In the genomic region with DNA sequence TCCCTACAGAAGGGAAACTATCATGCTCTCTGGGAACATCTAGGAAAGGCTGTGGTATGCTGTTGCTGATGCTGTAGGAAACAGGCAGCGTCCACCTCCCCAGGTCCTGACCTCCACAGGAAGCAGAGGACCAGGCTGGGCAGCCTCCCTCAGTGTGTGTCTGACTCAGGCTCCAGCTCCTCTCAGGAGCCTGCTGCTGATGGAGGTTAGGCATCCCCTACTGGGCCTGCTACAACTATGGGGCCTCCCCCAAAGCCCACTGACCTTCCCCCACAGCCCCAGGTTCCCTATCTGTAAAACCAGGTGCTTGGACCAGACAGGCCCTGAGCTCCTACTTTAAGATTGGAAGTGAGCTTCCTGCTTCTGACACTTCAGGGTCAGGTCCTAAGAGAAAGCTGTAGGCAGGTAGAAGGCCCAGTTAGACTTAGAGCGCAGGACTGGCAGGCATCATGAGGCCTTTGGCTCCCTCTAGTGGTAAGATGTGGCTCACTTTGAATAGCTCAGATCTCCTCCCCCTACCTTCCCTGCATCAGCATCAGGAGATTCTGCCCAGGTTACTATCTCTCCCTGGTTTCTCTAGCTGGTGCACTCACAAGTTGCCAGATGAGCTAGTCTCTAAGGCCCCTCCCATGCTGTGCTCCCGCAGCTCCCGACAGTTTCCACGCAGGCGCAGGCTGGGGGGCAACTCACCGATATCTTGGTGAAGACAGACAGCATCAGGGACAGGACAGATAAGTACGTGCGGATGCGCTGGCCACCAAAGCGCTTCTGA, we compare ENCODE assay signal across 8 mouse cellular contexts. TPM values are rescaled to one million over a fixed set of nuclear protein-coding genes. Genes with fewer than 3 reads are reported as not detected.
A peak's percentile ranks its signal among the peaks of the same experiment; 100 is the strongest.
DNase-seq lines count a peak whose midpoint lies in the region; ATAC-seq and TF ChIP-seq lines count a peak whose summit lies in the region.

No protein-coding gene starts in this region.

- H3K36me3 ChIP-seq in embryonic facial prominence, embryonic 10.5 days (replicated peaks): no peaks in the 10 kb centered on the region
- H3K36me3 ChIP-seq in midbrain, embryonic 12.5 days: no peaks in the 10 kb centered on the region
- H3K36me3 ChIP-seq in spleen, adult 2 months (ENCODE audit: control insufficient read depth, insufficient read depth, low read length): no peaks in the 10 kb centered on the region

- no peak for TF ChIP-seq POLR2A in spleen, adult 2 months (IDR thresholded peaks at IDR 0.05; ENCODE audit: low read depth, low read length)

- DNase-seq in 3134 (ENCODE audit: extremely low read depth, insufficient read length, low spot score): peak; percentile 37
- DNase-seq in adrenal gland, adult 8-10 months: peak; percentile 49
- peak; percentile 76 for DNase-seq in embryonic facial prominence, embryonic 10.5 days (ENCODE audit: low spot score)
- peak; percentile 97 for DNase-seq in heart, adult 11 months
- peak; percentile 62 for DNase-seq in kidney, adult 11 months
- peak; percentile 57 to 68 for DNase-seq in left cerebral cortex, postnatal 36 days (ENCODE audit: low spot score in 2 of 2)
- peak; percentile 68 for DNase-seq in spleen, adult 2 months (ENCODE audit: low read depth in 1 of 2, low spot score in 2 of 2)

- peak; percentile 93; the same call in 1 of the 2 replicates for TF ChIP-seq CTCF in spleen, adult 2 months (IDR thresholded peaks at IDR 0.05; ENCODE audit: extremely low read depth, insufficient read depth, insufficient read length, insufficient replicate concordance)

- 45% methylated on average over 11 of the region's 11 CpGs for WGBS in embryonic facial prominence, embryonic 10.5 days
- WGBS in midbrain, embryonic 12.5 days: 45% methylated on average over 11 of the region's 11 CpGs
- WGBS in spleen, adult 2 months: 55% methylated on average over 11 of the region's 11 CpGs

- no peaks in the 10 kb centered on the region; the same call in 1 of the 2 replicates for H3K27me3 ChIP-seq in embryonic facial prominence, embryonic 10.5 days (replicated peaks; ENCODE audit: low read depth, poor library complexity, severe bottlenecking)
- peaks cover 8% of the 10 kb centered on the region for H3K27me3 ChIP-seq in midbrain, embryonic 12.5 days
- H3K27me3 ChIP-seq in spleen, adult 2 months (ENCODE audit: control insufficient read depth, insufficient read depth, low read length): no peaks in the 10 kb centered on the region

- no peak overlapping the region for H3K4me2 ChIP-seq in midbrain, embryonic 12.5 days (replicated peaks)

- ATAC-seq in midbrain, embryonic 12.5 days (ENCODE audit: low FRiP score, low read depth): peak; percentile 30; the same call in 1 of the 2 replicates

- H3K9ac ChIP-seq in midbrain, embryonic 12.5 days (replicated peaks): no peak overlapping the region

- peaks cover 5% of the 10 kb centered on the region; the same call in 1 of the 2 replicates for H3K4me1 ChIP-seq in embryonic facial prominence, embryonic 10.5 days
- H3K4me1 ChIP-seq in midbrain, embryonic 12.5 days: no peaks in the 10 kb centered on the region
- H3K4me1 ChIP-seq in spleen, adult 2 months (ENCODE audit: control insufficient read depth, insufficient read depth, insufficient read length): no peaks in the 10 kb centered on the region

- intact Hi-C loops in left cerebral cortex, postnatal 36 days (cut with DNase I): loop anchor here (1.0 to 5.0 kb wide), 6 partner anchors 48 to 297 kb away; no protein-coding TSS in a partner anchor

- H3K4me3 ChIP-seq in embryonic facial prominence, embryonic 10.5 days: no peak overlapping the region
- no peak overlapping the region for H3K4me3 ChIP-seq in midbrain, embryonic 12.5 days
- no peak overlapping the region for H3K4me3 ChIP-seq in spleen, adult 2 months (ENCODE audit: extremely low read depth, insufficient read depth, insufficient read length)

- H3K9me3 ChIP-seq in embryonic facial prominence, embryonic 10.5 days: no peaks in the 10 kb centered on the region
- H3K9me3 ChIP-seq in midbrain, embryonic 12.5 days: no peaks in the 10 kb centered on the region

- no peak overlapping the region for H3K27ac ChIP-seq in embryonic facial prominence, embryonic 10.5 days (replicated peaks)
- H3K27ac ChIP-seq in midbrain, embryonic 12.5 days (replicated peaks): no peak overlapping the region
- H3K27ac ChIP-seq in spleen, adult 2 months (ENCODE audit: insufficient read depth, low read length): no peak overlapping the region

RNA-seq across cellular contexts. Expression of a gene that starts 6.1 kb away (rescaled TPM):
- total RNA-seq in adrenal gland, adult 8-10 months (2022): under 1 TPM in 3 of 4 experiments, not detected in 1; 0.14 to 0.30 (median 0.25) TPM
- polyA plus RNA-seq in embryonic facial prominence, embryonic 10.5 days (2016; fragmentation: Nextera tagmentation; extraction: Ambion mirVana): 0.14 TPM in 1 of 2 replicates, not detected in the other
- under 1 TPM; 0.22 to 0.23 TPM for total RNA-seq in left cerebral cortex, postnatal 36 days (2021)
- polyA plus RNA-seq in midbrain, embryonic 12.5 days (2016; fragmentation: Nextera tagmentation; extraction: Ambion mirVana): not detected in 2 replicates
- 0.06 TPM in 1 of 2 replicates, not detected in the other for polyA plus RNA-seq in spleen, adult 2 months (2012; rRNA removed)

RNA-seq across cellular contexts. Expression of a gene that starts 30.6 kb away (rescaled TPM):
- total RNA-seq in adrenal gland, adult 8-10 months (2022): 1 to 10 TPM; 1.7 to 2.9 (median 2.3) TPM
- polyA plus RNA-seq in embryonic facial prominence, embryonic 10.5 days (2016; fragmentation: Nextera tagmentation; extraction: Ambion mirVana): 2.2 and 2.3 TPM in 2 replicates
- total RNA-seq in left cerebral cortex, postnatal 36 days (2021): under 1 TPM in 1 of 2 experiments, not detected in 1; 0.07 TPM
- 0.50 and 0.59 TPM in 2 replicates for polyA plus RNA-seq in midbrain, embryonic 12.5 days (2016; fragmentation: Nextera tagmentation; extraction: Ambion mirVana)
- 1.3 and 2.0 TPM in 2 replicates for polyA plus RNA-seq in spleen, adult 2 months (2012; rRNA removed)

RNA-seq across cellular contexts. Expression of a gene that starts 47.4 kb away (rescaled TPM):
- 10 to 100 TPM; 30.4 to 39.7 (median 36.2) TPM for total RNA-seq in adrenal gland, adult 8-10 months (2022)
- 34.9 and 37.4 TPM in 2 replicates for polyA plus RNA-seq in embryonic facial prominence, embryonic 10.5 days (2016; fragmentation: Nextera tagmentation; extraction: Ambion mirVana)
- 10 to 100 TPM; 38.0 to 38.4 TPM for total RNA-seq in left cerebral cortex, postnatal 36 days (2021)
- polyA plus RNA-seq in midbrain, embryonic 12.5 days (2016; fragmentation: Nextera tagmentation; extraction: Ambion mirVana): 58.5 and 61.3 TPM in 2 replicates
- 13.3 and 14.7 TPM in 2 replicates for polyA plus RNA-seq in spleen, adult 2 months (2012; rRNA removed)

Comparison
In these comparisons a context has a peak if more than half of its experiments do, and no peak if none do; other contexts are left out.
1. DNase-seq: peak in every context shown above with its lines; median percentile 97 in heart, adult 11 months; 76 in embryonic facial prominence, embryonic 10.5 days; 68 in spleen, adult 2 months; 62 in left cerebral cortex, postnatal 36 days; 62 in kidney, adult 11 months; 49 in adrenal gland, adult 8-10 months; 37 in 3134.